Mouse (Mus musculus): ENCODE data around the gene Folr1. TPM values are rescaled to one million over a fixed set of nuclear protein-coding genes. Genes with fewer than 3 reads are reported as not detected.

Gene Folr1
- total and polyA plus RNA-seq, 3 experiments: 0.86 to 22.0 (median 2.6) TPM

GRCm38 (mm10) chr7:101868241-101869162 is 2.1 kb downstream of the Folr1 start:
- peak; percentile 21 for DNase-seq

GRCm38 (mm10) chr7:101867482-101867881 is 3.1 kb downstream of the Folr1 start:
- peak; percentile 27 for DNase-seq

- DNase-seq: no peak
Measured at GRCm38 (mm10) chr7:101866491-101867265, 3.9 kb downstream of the Folr1 start.

GRCm38 (mm10) chr7:101863415-101863814 is 7.2 kb downstream of the Folr1 start, which contains the start of gene Anapc15:
TSS of gene Anapc15 (plus strand) at chr7:101863715.
- DNase-seq: no peak

GRCm38 (mm10) chr7:101862291-101862690 is 8.3 kb downstream of the Folr1 start:
- DNase-seq: no peak

GRCm38 (mm10) chr7:101860978-101861377 is 9.6 kb downstream of the Folr1 start:
- DNase-seq: no peak

- no peak for DNase-seq
Measured at GRCm38 (mm10) chr7:101858362-101858761, 12.2 kb downstream of the Folr1 start.

- DNase-seq: no peak
Measured at GRCm38 (mm10) chr7:101857094-101857493, 13.5 kb downstream of the Folr1 start, which contains the start of gene Folr2. TSS of gene Folr2 (minus strand) at chr7:101857194.

- no peak for DNase-seq
Measured at GRCm38 (mm10) chr7:101853816-101854215, 16.8 kb downstream of the Folr1 start.

- no peak for DNase-seq
Measured at GRCm38 (mm10) chr7:101852846-101853245, 17.7 kb downstream of the Folr1 start.

GRCm38 (mm10) chr7:101851689-101852088 is 18.9 kb downstream of the Folr1 start:
- DNase-seq: no peak

GRCm38 (mm10) chr7:101847934-101848333 is 22.7 kb downstream of the Folr1 start:
- DNase-seq: no peak

GRCm38 (mm10) chr7:101844186-101844585 is 26.4 kb downstream of the Folr1 start:
- no peak for DNase-seq

- peak; percentile 96 for DNase-seq
Measured at GRCm38 (mm10) chr7:101837606-101838471, 32.7 kb downstream of the Folr1 start, which contains the start of gene Inppl1. TSS of gene Inppl1 (minus strand) at chr7:101838229.

- DNase-seq: no peak
Measured at GRCm38 (mm10) chr7:101837154-101837605, 33.4 kb downstream of the Folr1 start.

GRCm38 (mm10) chr7:101836271-101837153 is 34.1 kb downstream of the Folr1 start:
- DNase-seq: peak; percentile 83

GRCm38 (mm10) chr7:101835457-101836109 is 35.0 kb downstream of the Folr1 start:
- DNase-seq: no peak

GRCm38 (mm10) chr7:101834903-101835302 is 35.7 kb downstream of the Folr1 start:
- no peak for DNase-seq

GRCm38 (mm10) chr7:101833916-101834584 is 36.5 kb downstream of the Folr1 start:
- DNase-seq: no peak
